In the genomic region with DNA sequence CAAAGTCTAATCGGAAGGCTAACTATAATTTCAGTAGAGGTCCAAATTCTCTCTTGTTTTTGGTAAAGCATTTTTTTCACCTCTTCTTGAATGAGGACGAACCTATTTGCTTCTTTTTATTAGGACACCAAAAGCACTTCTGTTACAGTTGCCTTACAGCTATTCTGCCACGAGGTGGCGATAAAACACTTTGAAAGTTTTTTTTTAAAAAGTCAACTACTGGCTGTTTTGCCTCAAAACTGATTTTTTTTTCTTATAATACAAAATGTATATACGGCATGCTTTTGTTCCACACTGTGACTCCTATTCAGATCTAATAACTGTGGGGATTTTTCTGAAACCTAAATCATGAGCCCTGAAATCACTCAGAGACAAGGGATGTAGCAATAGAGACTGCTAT, we compare ENCODE assay signal across 21 mouse cellular contexts. TPM values are rescaled to one million over a fixed set of nuclear protein-coding genes. Genes with fewer than 3 reads are reported as not detected.
DNase-seq lines count a peak whose midpoint lies in the region; ATAC-seq and TF ChIP-seq lines count a peak whose summit lies in the region.
"Not testable (repeated sequence)": the region's sequence is repeated elsewhere in the genome, so short reads cannot be mapped to it uniquely, and the experiment has no call there.
"Had no signal": no experiment of that assay in that cellular context is flagged by ENCODE, and none has a peak within 500 bp of the region (broad histone marks: within the 10 kb centered on the region; RNA-seq: fewer than 3 reads in every experiment).

No protein-coding gene starts in this region.

- not testable (repeated sequence) for TF ChIP-seq POLR2A in limb, embryonic 14.5 days (IDR thresholded peaks at IDR 0.05; ENCODE audit: borderline replicate concordance, extremely low read depth, insufficient read depth, insufficient read length)

- not testable (repeated sequence) for H3K27me3 ChIP-seq in limb, embryonic 14.5 days (ENCODE audit: control insufficient read depth, insufficient read depth, low read length); midbrain, embryonic 11.5 days (ENCODE audit: control insufficient read depth, insufficient read depth, low read length)

- in situ Hi-C loops in ES-E14 (cut with MboI; ENCODE audit: low sequenced_read_pairs in 2 of 2, unreplicated experiment in 2 of 2): not testable (repeated sequence)

- H3K36me3 ChIP-seq in ES-E14 (ENCODE audit: control insufficient read depth, insufficient read depth, low read length, poor library complexity, severe bottlenecking); limb, embryonic 14.5 days (ENCODE audit: control insufficient read depth, insufficient read depth, low read length); midbrain, embryonic 11.5 days (ENCODE audit: control insufficient read depth, insufficient read depth, low read length): not testable (repeated sequence)

- not testable (repeated sequence) for H3K4me1 ChIP-seq in ES-E14 (ENCODE audit: control insufficient read depth in 2 of 2, insufficient read depth in 2 of 2, low read length in 2 of 2, poor library complexity in 1 of 2); limb, embryonic 14.5 days (ENCODE audit: control insufficient read depth, insufficient read depth, low read length); midbrain, embryonic 11.5 days (ENCODE audit: control insufficient read depth, insufficient read depth, low read length)

- DNase-seq in ES-E14 (ENCODE audit: low read depth, low spot score): not testable (repeated sequence)
- DNase-seq in cerebellum, postnatal 14 days: peak; percentile 8 to 13
- peak; percentile 17 for DNase-seq in kidney, adult 18-20 months
- peak; percentile 12 for DNase-seq in layer of hippocampus, adult 11-12 months (ENCODE audit: low spot score)
- DNase-seq in limb, embryonic 14.5 days (ENCODE audit: low spot score): peak; percentile 14
- DNase-seq in midbrain, embryonic 11.5 days (ENCODE audit: low spot score, missing footprints): peak; percentile 76
- DNase-seq in right cerebral cortex, postnatal 4 days: peak; percentile 1

- H3K9me3 ChIP-seq in ES-E14 (ENCODE audit: control insufficient read depth, insufficient read depth, low read depth, low read length); limb, embryonic 14.5 days (ENCODE audit: control insufficient read depth, low read length); midbrain, embryonic 11.5 days (ENCODE audit: control insufficient read depth, low read length): not testable (repeated sequence)

- WGBS in limb, embryonic 14.5 days: 20% methylated on average over 5 of the region's 5 CpGs
- 24% methylated on average over 5 of the region's 5 CpGs for WGBS in midbrain, embryonic 11.5 days

- not testable (repeated sequence) for H3K4me3 ChIP-seq in ES-E14 (ENCODE audit: insufficient read depth in 1 of 2, low read depth in 1 of 2, low read length in 2 of 2, poor library complexity in 1 of 2, severe bottlenecking in 1 of 2); limb, embryonic 14.5 days (replicated peaks; ENCODE audit: low read length); midbrain, embryonic 11.5 days (ENCODE audit: low read depth, low read length)

- ATAC-seq in limb, embryonic 14.5 days (ENCODE audit: low FRiP score, low read depth); midbrain, embryonic 11.5 days (ENCODE audit: low FRiP score): not testable (repeated sequence)

- not testable (repeated sequence) for H3K27ac ChIP-seq in ES-E14 (ENCODE audit: insufficient read depth, low read depth, low read length, poor library complexity, severe bottlenecking); limb, embryonic 14.5 days (replicated peaks; ENCODE audit: low read depth, low read length); midbrain, embryonic 11.5 days (ENCODE audit: low read depth, low read length)

- H3K9ac ChIP-seq in ES-E14 (ENCODE audit: insufficient read depth, low read depth, low read length, poor library complexity, severe bottlenecking); limb, embryonic 14.5 days (ENCODE audit: low read depth, low read length, severe bottlenecking); midbrain, embryonic 11.5 days (ENCODE audit: low read length): not testable (repeated sequence)

- not testable (repeated sequence) for H3K4me2 ChIP-seq in limb, embryonic 14.5 days (replicated peaks; ENCODE audit: low read depth, low read length, severe bottlenecking); midbrain, embryonic 11.5 days

TF ChIP-seq in ES-E14, 5 proteins besides CTCF, POLR2A, EP300 and RAD21:
- peak; percentile 60 for TF ChIP-seq ZNF384 (IDR thresholded peaks at IDR 0.05; ENCODE audit: low read depth, low read length)

RNA-seq across cellular contexts. Expression of gene Gm21190, which starts 8.6 kb away (rescaled TPM):
- total RNA-seq in ES-E14 (2012; rRNA removed): not detected in 2 replicates
- not detected in 2 replicates for polyA plus RNA-seq in limb, embryonic 14.5 days (2012; rRNA removed)
- not detected in 2 replicates for polyA plus RNA-seq in limb, embryonic 14.5 days (2014; fragmentation: Nextera tagmentation; extraction: Ambion mirVana)
- polyA plus RNA-seq in midbrain, embryonic 11.5 days (2014; fragmentation: Nextera tagmentation; extraction: Ambion mirVana): not detected in 2 replicates
- total RNA-seq: adrenal gland, postnatal 25 days; gastrocnemius, postnatal 4 days had no signal
- polyA plus RNA-seq: activated CD4-positive, CD25-positive, alpha-beta regulatory T cell, adult 4 months; forebrain, embryonic 16.5 days; heart, embryonic 10.5 days; hindbrain, embryonic 11.5 days; kidney, embryonic 14.5 days; limb, embryonic 12.5 days; liver, embryonic 14.5 days; midbrain, embryonic 15.5 days; neural tube, embryonic 15.5 days; small intestine, adult 2 months had no signal

RNA-seq across cellular contexts. Expression of gene Gm21149, which starts 44.1 kb away (rescaled TPM):
- not detected in 2 replicates for total RNA-seq in ES-E14 (2012; rRNA removed)
- polyA plus RNA-seq in limb, embryonic 14.5 days (2012; rRNA removed): not detected in 2 replicates
- not detected in 2 replicates for polyA plus RNA-seq in limb, embryonic 14.5 days (2014; fragmentation: Nextera tagmentation; extraction: Ambion mirVana)
- polyA plus RNA-seq in midbrain, embryonic 11.5 days (2014; fragmentation: Nextera tagmentation; extraction: Ambion mirVana): not detected in 2 replicates
- total RNA-seq: adrenal gland, postnatal 25 days; gastrocnemius, postnatal 4 days had no signal
- polyA plus RNA-seq: activated CD4-positive, CD25-positive, alpha-beta regulatory T cell, adult 4 months; forebrain, embryonic 16.5 days; heart, postnatal 0 days; hindbrain, embryonic 11.5 days; kidney, embryonic 14.5 days; limb, embryonic 12.5 days; liver, embryonic 14.5 days; midbrain, embryonic 15.5 days; neural tube, embryonic 15.5 days; small intestine, adult 2 months had no signal

RNA-seq across cellular contexts. Expression of gene Gm21083, which starts 56.7 kb away (rescaled TPM):
- 0.22 TPM in 1 of 2 replicates, not detected in the other for total RNA-seq in ES-E14 (2012; rRNA removed)
- polyA plus RNA-seq in limb, embryonic 14.5 days (2012; rRNA removed): 0.15 TPM in 1 of 2 replicates, not detected in the other
- not detected in 2 replicates for polyA plus RNA-seq in limb, embryonic 14.5 days (2014; fragmentation: Nextera tagmentation; extraction: Ambion mirVana)
- polyA plus RNA-seq in midbrain, embryonic 11.5 days (2014; fragmentation: Nextera tagmentation; extraction: Ambion mirVana): not detected in 2 replicates
- total RNA-seq: adrenal gland, postnatal 25 days; gastrocnemius, postnatal 4 days had no signal
- polyA plus RNA-seq: activated CD4-positive, CD25-positive, alpha-beta regulatory T cell, adult 4 months; embryonic facial prominence, embryonic 15.5 days; forebrain, embryonic 16.5 days; heart, postnatal 0 days; hindbrain, embryonic 11.5 days; kidney, embryonic 14.5 days; limb, embryonic 12.5 days; midbrain, embryonic 15.5 days; neural tube, embryonic 15.5 days; small intestine, adult 2 months had no signal
